Mouse (Mus musculus) Patski (cell line): Measurements from ENCODE around the gene Rad51. TPM values are rescaled to one million over a fixed set of nuclear protein-coding genes. Genes with fewer than 3 reads are reported as not detected.

Experiments
- ATAC-seq: fragments of 100-300 bp; one replicate; pipeline ENCODE4 v1.8.0; 2021
- CTCF ChIA-PET: fragments of 350-600 bp; sonication (Branson Sonifier 250); formaldehyde crosslinking; loops from one replicate; lab custom pipeline; 2022; ENCODE audit warnings: inconsistent platforms; lab: Charles Lee
- POLR2A ChIA-PET: fragments of 350-600 bp; sonication (Branson Sonifier 250); formaldehyde crosslinking; loops from one replicate; lab custom pipeline; 2022; ENCODE audit warnings: antibody characterized with exemption, inconsistent platforms; lab: Charles Lee
- DNase-seq: peaks from one replicate; pipeline ENCODE4 v3.0.0-alpha.2; 2011; ENCODE audit warnings: low read depth, low spot score
- H3K27me3 ChIP-seq: fragments of 371-371 bp; one replicate; pipeline ENCODE4 v1.5.1; 2021
- CTCF ChIP-seq: fragments of 100-300 bp; IDR thresholded peaks from one replicate; pipeline ENCODE4 v1.5.1; 2021
- in situ Hi-C: fragments of 300-500 bp; cut with MboI; formaldehyde crosslinking; loops from 3 replicates; pipeline ENCODE4 v1.11.1; 2018; ENCODE audit warnings: low pct_unique_long_range_greater_than_20kb, mixed read lengths
- polyA plus RNA-seq: library from polyadenylated mRNA; unstranded; gene quantifications from one replicate; pipeline ENCODE4 v1.2.3, GENCODE M21; 2021

Rad51 gene
- polyA plus RNA-seq, 1 experiment from 2014 or later = 24.6 TPM

GRCm38 (mm10) chr2:119146435-119146834 is 33.8 kb downstream of the Rad51 start:
- in situ Hi-C loops = no loop called here
- no peaks in the 10 kb centered on the region for H3K27me3 ChIP-seq
- ATAC-seq (no peak), DNase-seq (no peak)
- TF ChIP-seq CTCF = no peak
- ChIA-PET CTCF (interaction anchor here (1.7 kb wide), 1 partner anchor 42 kb away, joined by 6 read pairs; no protein-coding TSS in a partner anchor), POLR2A (no interaction called here)

- ATAC-seq = no peak
- no peak for DNase-seq
- ChIA-PET POLR2A (interaction anchor here (2.4 kb wide), 1 partner anchor 9 kb away, joined by 7 read pairs; no protein-coding TSS in a partner anchor), CTCF (interaction anchor here (1.0 to 1.7 kb wide), 3 partner anchors 9 to 41 kb away, joined by 3 to 6 read pairs (median 4); no protein-coding TSS in a partner anchor)
- H3K27me3 ChIP-seq = no peaks in the 10 kb centered on the region
- in situ Hi-C loops = no loop called here
- TF ChIP-seq CTCF = no peak
These were observed 34.6 kb downstream of the Rad51 start for GRCm38 (mm10) chr2:119147160-119147678.

GRCm38 (mm10) chr2:119147775-119148174 is 35.2 kb downstream of the Rad51 start:
- DNase-seq (no peak), ATAC-seq (no peak)
- no peak for TF ChIP-seq CTCF
- H3K27me3 ChIP-seq = no peaks in the 10 kb centered on the region
- ChIA-PET CTCF (interaction anchor here (1.0 to 1.6 kb wide), 2 partner anchors 10 to 24 kb away, joined by 3 to 4 read pairs; no protein-coding TSS in a partner anchor), POLR2A (interaction anchor here (2.4 kb wide), 1 partner anchor 9 kb away, joined by 7 read pairs; no protein-coding TSS in a partner anchor)
- in situ Hi-C loops = no loop called here

- no peak for ATAC-seq
- ChIA-PET CTCF (interaction anchor here (0.7 to 1.7 kb wide), 2 partner anchors 37 to 52 kb away, joined by 3 to 8 read pairs; no protein-coding TSS in a partner anchor), POLR2A (no interaction called here)
- DNase-seq = no peak
- no peaks in the 10 kb centered on the region for H3K27me3 ChIP-seq
- TF ChIP-seq CTCF = no peak
- in situ Hi-C loops = loop anchor here (5.0 kb wide), 1 partner anchor 35 kb away; no protein-coding TSS in a partner anchor
These were observed 39.7 kb downstream of the Rad51 start for GRCm38 (mm10) chr2:119152255-119152654.

GRCm38 (mm10) chr2:119154683-119155082 is 42.1 kb downstream of the Rad51 start:
- no peaks in the 10 kb centered on the region for H3K27me3 ChIP-seq
- no peak for DNase-seq
- in situ Hi-C loops = loop anchor here (5.0 kb wide), 1 partner anchor 33 kb away; no protein-coding TSS in a partner anchor
- TF ChIP-seq CTCF = no peak
- ATAC-seq = no peak
- CTCF ChIA-PET = interaction anchor here (0.8 to 2.5 kb wide), 5 partner anchors 11 to 40 kb away, joined by 3 to 11 read pairs (median 4); no protein-coding TSS in a partner anchor
- POLR2A ChIA-PET = interaction anchor here (0.7 kb wide), 1 partner anchor 114 kb away, joined by 5 read pairs; no protein-coding TSS in a partner anchor

GRCm38 (mm10) chr2:119155388-119155787 is 42.8 kb downstream of the Rad51 start:
- POLR2A ChIA-PET = no interaction called here
- DNase-seq (no peak), ATAC-seq (no peak)
- H3K27me3 ChIP-seq = no peaks in the 10 kb centered on the region
- in situ Hi-C loops = no loop called here
- TF ChIP-seq CTCF = no peak
- CTCF ChIA-PET = interaction anchor here (1.3 to 2.5 kb wide), 3 partner anchors 31 to 41 kb away, joined by 3 to 11 read pairs (median 4); no protein-coding TSS in a partner anchor

- ATAC-seq = no peak
- H3K27me3 ChIP-seq = no peaks in the 10 kb centered on the region
- no peak for DNase-seq
- no peak for TF ChIP-seq CTCF
- in situ Hi-C loops = no loop called here
- CTCF ChIA-PET = interaction anchor here (2.5 kb wide), 1 partner anchor 33 kb away, joined by 11 read pairs; no protein-coding TSS in a partner anchor
- POLR2A ChIA-PET = no interaction called here
These were observed 43.6 kb downstream of the Rad51 start for GRCm38 (mm10) chr2:119156081-119156680.

GRCm38 (mm10) chr2:119156681-119157572 is 44.3 kb downstream of the Rad51 start, which contains the start of gene Rmdn3:
Gene Rmdn3 (minus strand): TSS chr2:119157034.
- ATAC-seq = peak; percentile 72
- ChIA-PET POLR2A (interaction anchor here (0.6 to 0.8 kb wide), 4 partner anchors 16 to 170 kb away, joined by 3 read pairs; no protein-coding TSS in a partner anchor), CTCF (no interaction called here)
- in situ Hi-C loops = no loop called here
- DNase-seq = no peak
- TF ChIP-seq CTCF = no peak
- no peaks in the 10 kb centered on the region for H3K27me3 ChIP-seq

GRCm38 (mm10) chr2:119157836-119158235 is 45.2 kb downstream of the Rad51 start:
- no peaks in the 10 kb centered on the region for H3K27me3 ChIP-seq
- DNase-seq (no peak), ATAC-seq (no peak)
- in situ Hi-C loops = no loop called here
- TF ChIP-seq CTCF = no peak
- POLR2A ChIA-PET = interaction anchor here (0.6 to 0.7 kb wide), 2 partner anchors 26 to 169 kb away, joined by 3 read pairs; no protein-coding TSS in a partner anchor
- CTCF ChIA-PET = no interaction called here

GRCm38 (mm10) chr2:119161247-119161646 is 48.7 kb downstream of the Rad51 start:
- ChIA-PET POLR2A (no interaction called here), CTCF (interaction anchor here (0.7 to 1.6 kb wide), 3 partner anchors 11 to 28 kb away, joined by 3 read pairs; no protein-coding TSS in a partner anchor)
- TF ChIP-seq CTCF = no peak
- no peaks in the 10 kb centered on the region for H3K27me3 ChIP-seq
- DNase-seq = no peak
- no peak for ATAC-seq
- in situ Hi-C loops = no loop called here
